Comparison of ENCODE assay signal across 21 mouse cellular contexts in the genomic region with DNA sequence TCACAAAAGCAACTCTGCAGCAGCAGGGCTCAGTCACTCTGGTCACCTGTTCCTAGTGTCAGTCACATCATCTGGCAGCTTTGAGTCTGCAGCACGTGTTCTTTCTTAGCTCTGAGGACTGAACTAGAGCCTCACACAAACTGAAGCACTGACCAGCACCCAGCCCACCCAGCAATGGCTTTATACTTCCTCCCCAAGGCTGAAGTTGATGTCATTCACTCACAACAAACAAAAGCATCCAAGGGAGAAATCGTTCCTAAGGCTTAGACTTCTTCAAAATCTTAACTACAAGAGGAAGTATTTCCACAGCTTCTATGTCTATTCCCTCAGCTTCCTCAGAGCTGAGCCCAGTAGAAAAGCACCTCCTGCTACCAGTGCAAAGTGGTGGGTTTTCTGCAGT. TPM values are rescaled to one million over a fixed set of nuclear protein-coding genes. Genes with fewer than 3 reads are reported as not detected.
DNase-seq lines count a peak whose midpoint lies in the region; ATAC-seq lines count a peak whose summit lies in the region.
"Had no signal": no experiment of that assay in that cellular context is flagged by ENCODE, and none has a peak within 500 bp of the region (broad histone marks: within the 10 kb centered on the region; RNA-seq: fewer than 3 reads in every experiment).

No protein-coding gene starts in this region.

- no peak overlapping the region for H3K9ac ChIP-seq in midbrain, embryonic 11.5 days (ENCODE audit: low read length)
- no peak overlapping the region for H3K9ac ChIP-seq in midbrain, embryonic 14.5 days (replicated peaks; ENCODE audit: low read length)
- H3K9ac ChIP-seq: embryonic facial prominence, embryonic 15.5 days; forebrain, embryonic 15.5 days; heart, embryonic 13.5 days; hindbrain, embryonic 12.5 days had no signal

- H3K9me3 ChIP-seq in midbrain, embryonic 11.5 days (ENCODE audit: control insufficient read depth, low read length), result no peaks in the 10 kb centered on the region
- no peaks in the 10 kb centered on the region for H3K9me3 ChIP-seq in midbrain, embryonic 14.5 days (ENCODE audit: control insufficient read depth, low read length)
- H3K9me3 ChIP-seq: embryonic facial prominence, embryonic 15.5 days; forebrain, embryonic 10.5 days; forebrain, embryonic 15.5 days; heart, embryonic 13.5 days; hindbrain, embryonic 12.5 days had no signal

- DNase-seq in layer of hippocampus, adult 9-11 months, result peak; percentile 36
- DNase-seq in layer of hippocampus, adult 18-20 months (ENCODE audit: low spot score in 2 of 2), result no peak
- peak; percentile 67 for DNase-seq in midbrain, embryonic 11.5 days (ENCODE audit: low spot score, missing footprints)
- no peak for DNase-seq in midbrain, embryonic 14.5 days
- DNase-seq: adrenal gland, adult 2 months; adrenal gland, postnatal 25 days; cerebellum, adult 2 months; cerebellum, postnatal 10 days; embryo, embryonic 11 days; gastrocnemius, postnatal 10 days; heart, postnatal 36 days had no signal

- H3K27ac ChIP-seq in midbrain, embryonic 11.5 days (ENCODE audit: low read depth, low read length), result no peak overlapping the region
- H3K27ac ChIP-seq in midbrain, embryonic 14.5 days (replicated peaks; ENCODE audit: low read depth, low read length), result no peak overlapping the region
- H3K27ac ChIP-seq: embryonic facial prominence, embryonic 15.5 days; forebrain, embryonic 10.5 days; forebrain, embryonic 15.5 days; heart, embryonic 13.5 days; hindbrain, embryonic 12.5 days had no signal

- H3K4me3 ChIP-seq in midbrain, embryonic 11.5 days (ENCODE audit: low read depth, low read length), result no peak overlapping the region
- no peak overlapping the region for H3K4me3 ChIP-seq in midbrain, embryonic 14.5 days (replicated peaks; ENCODE audit: low read depth, low read length)
- H3K4me3 ChIP-seq: embryonic facial prominence, embryonic 15.5 days; erythroblast, embryonic 14.5 days; forebrain, embryonic 10.5 days; forebrain, embryonic 15.5 days; heart, embryonic 13.5 days; hindbrain, embryonic 12.5 days had no signal

- WGBS in midbrain, embryonic 11.5 days, result 51% methylated on average over 2 of the region's 2 CpGs
- WGBS in midbrain, embryonic 14.5 days, result 49% methylated on average over 2 of the region's 2 CpGs

- H3K27me3 ChIP-seq in midbrain, embryonic 11.5 days (ENCODE audit: control insufficient read depth, insufficient read depth, low read length), result no peaks in the 10 kb centered on the region
- H3K27me3 ChIP-seq in midbrain, embryonic 14.5 days (ENCODE audit: control insufficient read depth, insufficient read depth, low read length), result no peaks in the 10 kb centered on the region
- H3K27me3 ChIP-seq: embryonic facial prominence, embryonic 15.5 days; forebrain, embryonic 15.5 days; hindbrain, embryonic 12.5 days had no signal

- H3K36me3 ChIP-seq in midbrain, embryonic 11.5 days (ENCODE audit: control insufficient read depth, insufficient read depth, low read length), result no peaks in the 10 kb centered on the region
- H3K36me3 ChIP-seq in midbrain, embryonic 14.5 days (ENCODE audit: control insufficient read depth, insufficient read depth, low read length), result no peaks in the 10 kb centered on the region
- H3K36me3 ChIP-seq: embryonic facial prominence, embryonic 15.5 days; forebrain, embryonic 10.5 days; forebrain, embryonic 15.5 days; heart, embryonic 13.5 days; hindbrain, embryonic 12.5 days had no signal

- no peak for ATAC-seq in midbrain, embryonic 11.5 days (ENCODE audit: low FRiP score)
- no peak for ATAC-seq in midbrain, embryonic 14.5 days (ENCODE audit: low FRiP score, low TSS enrichment)
- ATAC-seq in megakaryocyte, adult 5-6 weeks (ENCODE audit: poor library complexity, severe bottlenecking), result peak; percentile 34; the same call in 1 of the 2 replicates
- ATAC-seq in CD4-positive, CD25-positive, alpha-beta regulatory T cell, adult 4 months, result no peak
- ATAC-seq: forebrain, embryonic 15.5 days; hindbrain, embryonic 16.5 days had no signal

- H3K4me2 ChIP-seq in midbrain, embryonic 11.5 days, result no peak overlapping the region
- no peak overlapping the region for H3K4me2 ChIP-seq in midbrain, embryonic 14.5 days (ENCODE audit: low read length)
- H3K4me2 ChIP-seq: embryonic facial prominence, embryonic 15.5 days; forebrain, embryonic 15.5 days; heart, embryonic 13.5 days; hindbrain, embryonic 12.5 days had no signal

- H3K4me1 ChIP-seq in midbrain, embryonic 11.5 days (ENCODE audit: control insufficient read depth, insufficient read depth, low read length), result no peaks in the 10 kb centered on the region
- H3K4me1 ChIP-seq in midbrain, embryonic 14.5 days (ENCODE audit: control insufficient read depth, insufficient read depth, low read length), result peaks cover 5% of the 10 kb centered on the region; the same call in 1 of the 2 replicates

RNA-seq across cellular contexts. Expression of gene Acer3, which starts 7.3 kb away (rescaled TPM):
- total RNA-seq in layer of hippocampus, adult 18-20 months (2021), result 10 to 100 TPM; 18.1 to 24.9 TPM
- 15.8 and 16.6 TPM in 2 replicates for polyA plus RNA-seq in midbrain, embryonic 11.5 days (2014; fragmentation: Nextera tagmentation; extraction: Ambion mirVana)
- 17.9 and 18.9 TPM in 2 replicates for polyA plus RNA-seq in midbrain, embryonic 14.5 days (2014; fragmentation: Nextera tagmentation; extraction: Ambion mirVana)
- total RNA-seq in megakaryocyte, adult 5-6 weeks (2015), result 98.2 and 107 TPM in 2 replicates
- 84.2 and 85.4 TPM in 2 replicates for total RNA-seq in megakaryocyte, adult 5-6 weeks (2017)
- polyA plus RNA-seq in CD4-positive, CD25-positive, alpha-beta regulatory T cell, adult 4 months (2017; shearing (Covaris generic)), result 10 to 100 TPM in 1 of 2 experiments, 1 to 10 TPM in 1; 9.3 to 17.1 TPM

RNA-seq across cellular contexts. Expression of gene Tsku, which starts 32.8 kb away (rescaled TPM):
- 1 to 10 TPM; 1.1 to 1.6 TPM for total RNA-seq in layer of hippocampus, adult 18-20 months (2021)
- 7.3 and 7.7 TPM in 2 replicates for polyA plus RNA-seq in midbrain, embryonic 11.5 days (2014; fragmentation: Nextera tagmentation; extraction: Ambion mirVana)
- 8.2 and 10.3 TPM in 2 replicates for polyA plus RNA-seq in midbrain, embryonic 14.5 days (2014; fragmentation: Nextera tagmentation; extraction: Ambion mirVana)
- not detected in 2 replicates for total RNA-seq in megakaryocyte, adult 5-6 weeks (2015)
- total RNA-seq in megakaryocyte, adult 5-6 weeks (2017), result 0.07 and 0.37 TPM in 2 replicates
- polyA plus RNA-seq in CD4-positive, CD25-positive, alpha-beta regulatory T cell, adult 4 months (2017; shearing (Covaris generic)), result not detected
- total RNA-seq: common myeloid progenitor, adult 5-6 weeks had no signal
- polyA plus RNA-seq: erythroblast, embryonic 14.5 days had no signal

Comparison
In these comparisons a context has a peak if more than half of its experiments do, and no peak if none do; other contexts are left out.
1. DNase-seq: peak in layer of hippocampus, adult 9-11 months (single experiment) and midbrain, embryonic 11.5 days (single experiment); none in layer of hippocampus, adult 18-20 months (0 of 2) and midbrain, embryonic 14.5 days (single experiment).